Mouse (Mus musculus) G1E (cell line): ENCODE measurements around the gene Kcng4.

Experiments used
- CTCF ChIP-seq: IDR thresholded peaks from 2 replicates; pipeline ENCODE4 v1.5.1; 2012; ENCODE audit warnings: low read depth, low read length, inconsistent platforms, mixed read lengths
- GATA1 ChIP-seq: IDR thresholded peaks from 2 replicates; pipeline ENCODE4 v1.6.1; 2012; ENCODE audit warnings: borderline replicate concordance, low read length, inconsistent platforms, mixed read lengths
- GATA2 ChIP-seq: IDR thresholded peaks from 2 replicates; pipeline ENCODE4 v1.6.1; 2012; ENCODE audit warnings: low read depth, low read length, inconsistent platforms, borderline replicate concordance
- POLR2AphosphoS5 ChIP-seq: IDR thresholded peaks from 2 replicates; pipeline ENCODE4 v1.6.1; 2012; ENCODE audit warnings: low read depth, low read length, inconsistent platforms; ENCODE audit not compliant: insufficient replicate concordance
- TAL1 ChIP-seq: conservative IDR thresholded peaks from 2 replicates; pipeline ENCODE4 v1.6.1; 2012; ENCODE audit warnings: low read depth, low read length, inconsistent platforms, mixed read lengths

- TF ChIP-seq GATA2 (no peak), CTCF (no peak), GATA1 (no peak), TAL1 (no peak), POLR2AphosphoS5 (no peak)
These were observed 60.8 kb downstream of the Kcng4 start, which contains the start of the genes Hsdl1 and Dnaaf1 for GRCm38 (mm10) chr8:119574437-119575365.
